Mouse (Mus musculus) neural tube, embryonic 14.5 days (tissue): ENCODE results near the gene Macf1. TPM values are rescaled to one million over a fixed set of nuclear protein-coding genes. Genes with fewer than 3 reads are reported as not detected.
"Not testable (repeated sequence)": the region's sequence is repeated elsewhere in the genome, so short reads cannot be mapped to it uniquely, and the experiment has no call there.

Source experiments
- ATAC-seq: fragments of 200-750 bp; cut with Nextera tagmentation; 2 replicates; pipeline ENCODE4 v1.8.0; 2017; ENCODE audit warnings: low read depth, mild to moderate bottlenecking, moderate TSS enrichment, moderate library complexity
- H3K27ac ChIP-seq: fragments of 300-500 bp; sonication (generic); 2 replicates; pipeline ENCODE4 v1.5.1; 2014; ENCODE audit warnings: low read depth, mild to moderate bottlenecking, control low read depth, low read length, moderate library complexity, mixed read lengths
- H3K27me3 ChIP-seq: fragments of 300-500 bp; sonication (generic); 2 replicates; pipeline ENCODE4 v1.6.1; 2014; ENCODE audit warnings: low read length; ENCODE audit not compliant: control insufficient read depth, insufficient read depth
- H3K36me3 ChIP-seq: fragments of 300-500 bp; sonication (generic); 2 replicates; pipeline ENCODE4 v1.6.1; 2014; ENCODE audit warnings: low read length, mixed read lengths; ENCODE audit not compliant: control insufficient read depth, insufficient read depth
- H3K4me1 ChIP-seq: fragments of 300-500 bp; sonication (generic); 2 replicates; pipeline ENCODE4 v1.6.1; 2014; ENCODE audit warnings: low read length; ENCODE audit not compliant: control insufficient read depth, insufficient read depth
- H3K4me2 ChIP-seq: fragments of 300-500 bp; sonication (generic); 2 replicates; pipeline ENCODE4 v1.6.1; 2014; ENCODE audit warnings: mild to moderate bottlenecking, low read depth, low read length, control low read depth
- H3K4me3 ChIP-seq: fragments of 300-500 bp; sonication (generic); 2 replicates; pipeline ENCODE4 v1.5.1; 2014; ENCODE audit warnings: low read depth, low read length, control low read depth, mixed read lengths
- H3K9ac ChIP-seq: fragments of 300-500 bp; sonication (generic); replicated peaks from 2 replicates; pipeline ENCODE4 v1.6.1; 2014; ENCODE audit warnings: low read depth, mild to moderate bottlenecking, control low read depth, low read length, mixed read lengths
- H3K9me3 ChIP-seq: fragments of 300-500 bp; sonication (generic); 2 replicates; pipeline ENCODE4 v1.6.1; 2016; ENCODE audit warnings: low read length; ENCODE audit not compliant: control insufficient read depth
- WGBS: fragments of 180-500 bp; shearing (Covaris S2); extraction: QIAGEN DNeasy Blood & Tissue Kit; methylation state at CpG from one replicate; pipeline ENCODE4 v1.1.7; 2014; 5-methylcytosine and 5-hydroxymethylcytosine counted together
- polyA plus RNA-seq: library from polyadenylated mRNA; unstranded; fragments of >200 nt; fragmentation: Nextera tagmentation; extraction: Ambion mirVana; gene quantifications from 2 replicates; pipeline ENCODE4 v1.2.1, GENCODE M21; 2014

The Macf1 gene
- polyA plus RNA-seq, 1 experiment from 2014 or later, result 144 TPM

DNA sequence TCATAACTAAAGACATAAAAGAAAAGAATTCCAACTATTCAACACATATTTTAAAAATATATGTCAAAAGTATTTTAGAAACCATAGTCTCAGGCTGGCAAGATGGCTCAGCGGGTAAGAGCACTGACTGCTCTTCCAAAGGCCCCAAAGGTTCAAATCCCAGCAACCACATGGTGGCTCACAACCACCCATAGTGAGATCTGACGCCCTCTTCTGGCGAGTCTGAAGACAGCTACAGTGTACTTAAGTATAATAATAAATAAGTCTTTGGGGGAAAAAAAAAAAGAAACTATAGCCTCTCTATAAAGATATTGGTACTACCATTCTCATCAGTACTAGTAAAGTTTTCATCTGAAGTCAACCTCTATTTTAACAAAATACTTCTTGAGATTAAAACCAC is 152.2 kb downstream of the Macf1 start:
- no peaks in the 10 kb centered on the region for H3K9me3 ChIP-seq
- peaks cover 22% of the 10 kb centered on the region for H3K4me1 ChIP-seq
- H3K4me2 ChIP-seq, result no peak overlapping the region
- 42% methylated on average over 3 of the region's 3 CpGs for WGBS
- ATAC-seq, result no peak
- H3K4me3 ChIP-seq, result no peak overlapping the region
- no peaks in the 10 kb centered on the region for H3K36me3 ChIP-seq
- H3K27ac ChIP-seq, result no peak overlapping the region
- H3K27me3 ChIP-seq, result no peaks in the 10 kb centered on the region
- no peak overlapping the region for H3K9ac ChIP-seq

DNA sequence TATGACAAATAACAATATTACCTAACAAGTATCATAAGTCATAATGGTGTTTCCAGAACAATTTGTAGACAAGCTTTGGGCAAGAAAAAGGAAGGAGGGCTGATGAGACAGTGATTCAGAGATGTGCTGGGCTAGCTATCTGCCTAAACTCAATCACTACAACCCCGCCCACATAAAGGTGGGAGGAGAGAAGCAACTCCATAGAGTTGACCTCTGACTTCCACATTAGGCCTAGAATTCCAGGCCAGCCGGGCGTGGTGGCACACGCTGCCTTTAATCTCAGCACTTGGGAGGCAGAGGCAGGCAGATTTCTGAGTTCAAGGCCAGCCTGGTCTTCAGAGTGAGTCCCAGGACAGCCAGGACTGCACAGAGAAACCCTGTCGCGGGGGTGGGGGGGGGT is 153.2 kb downstream of the Macf1 start:
- Histone ChIP-seq H3K9ac (no peak overlapping the region), H3K36me3 (no peaks in the 10 kb centered on the region), H3K27ac (no peak overlapping the region), H3K4me3 (no peak overlapping the region), H3K4me1 (peaks cover 25% of the 10 kb centered on the region), H3K9me3 (no peaks in the 10 kb centered on the region), H3K4me2 (no peak overlapping the region), H3K27me3 (no peaks in the 10 kb centered on the region)
- no peak for ATAC-seq
- WGBS, result 96% methylated on average over 6 of the region's 6 CpGs

DNA sequence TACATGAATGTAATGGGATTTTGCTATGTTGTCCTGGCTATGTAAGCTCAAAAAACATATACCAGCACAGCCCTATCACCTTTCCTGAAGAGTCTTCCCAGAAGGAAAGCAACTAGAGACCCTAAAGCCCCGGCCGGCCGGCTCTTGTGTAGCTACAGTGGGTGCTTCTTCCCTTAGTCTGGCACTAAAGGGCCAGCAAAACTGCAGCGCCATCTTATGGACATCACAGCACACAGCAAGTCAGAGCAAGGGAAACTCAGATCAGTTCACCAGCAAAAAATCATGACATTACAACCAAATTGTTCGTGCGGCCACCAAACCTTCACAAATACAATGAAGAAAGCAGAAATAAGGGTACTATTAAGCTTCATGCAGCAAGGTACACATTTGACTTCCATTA is 154.9 kb downstream of the Macf1 start:
- peaks cover 35% of the 10 kb centered on the region for H3K4me1 ChIP-seq
- ATAC-seq, result no peak

DNA sequence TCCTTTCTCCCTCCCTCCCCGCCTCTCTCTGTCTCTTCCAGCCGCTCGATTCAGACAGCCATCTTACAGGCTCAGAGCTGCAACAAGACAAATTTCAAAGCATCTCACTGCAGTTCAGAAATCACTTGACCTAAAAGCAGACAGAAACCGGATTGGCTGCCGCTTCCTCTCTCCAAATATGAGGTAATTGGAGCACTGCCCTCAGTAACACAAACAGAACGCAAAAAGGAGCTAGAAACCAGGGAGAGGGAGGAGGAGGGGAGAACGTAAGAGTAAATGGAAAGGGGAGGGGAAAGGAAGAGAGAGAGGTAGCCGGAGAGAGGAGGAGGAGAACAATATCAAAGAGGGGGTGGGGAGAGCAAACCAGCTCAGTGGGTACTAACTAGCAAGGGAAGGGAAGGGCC is 156.6 kb downstream of the Macf1 start:
- ATAC-seq, result peak; percentile 65
- WGBS, result 4% methylated on average over 8 of the region's 8 CpGs

More for the DNA sequence above, 154.9 kb downstream of the Macf1 start:
- Histone ChIP-seq H3K9me3 (no peaks in the 10 kb centered on the region), H3K9ac (no peak overlapping the region; the same call in 1 of the 2 replicates), H3K27me3 (no peaks in the 10 kb centered on the region), H3K27ac (peak overlapping the region; percentile 25; the same call in 1 of the 2 replicates), H3K4me2 (no peak overlapping the region), H3K4me3 (no peak overlapping the region), H3K36me3 (no peaks in the 10 kb centered on the region)
- WGBS, result 47% methylated on average over 6 of the region's 6 CpGs

DNA sequence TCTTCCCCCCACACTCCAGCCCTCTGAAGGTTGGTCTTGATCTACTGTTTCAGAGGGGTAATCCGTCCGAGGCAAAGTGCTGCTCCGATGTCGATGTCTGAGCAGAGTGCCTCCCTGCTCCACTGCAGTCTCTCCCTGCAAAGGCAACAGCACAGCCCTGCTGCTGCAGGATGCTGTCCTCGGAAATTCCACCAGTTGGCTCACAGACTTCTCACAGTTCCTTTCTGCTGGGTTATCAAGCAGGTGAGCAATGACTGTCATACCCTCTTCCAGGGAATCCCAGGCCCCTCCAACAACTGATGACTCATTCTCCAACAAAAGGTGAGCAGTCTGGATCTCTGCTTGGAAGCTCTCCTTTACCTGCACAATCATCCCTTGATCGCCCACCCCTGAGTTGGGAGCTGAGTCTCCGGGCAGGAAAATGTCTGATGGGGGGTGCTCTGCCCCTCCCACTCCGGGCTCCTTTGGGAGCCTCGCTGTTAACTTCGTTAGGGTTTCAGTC is 157.3 kb downstream of the Macf1 start:
- ATAC-seq, result peak; percentile 36; the same call in 1 of the 2 replicates
- no peaks in the 10 kb centered on the region for H3K36me3 ChIP-seq
- H3K27me3 ChIP-seq, result no peaks in the 10 kb centered on the region
- H3K4me2 ChIP-seq, result peak overlapping the region; percentile 55
- H3K9ac ChIP-seq, result peak overlapping the region; percentile 51
- H3K4me3 ChIP-seq, result peak overlapping the region; percentile 29
- H3K27ac ChIP-seq, result peak overlapping the region; percentile 85
- H3K9me3 ChIP-seq, result no peaks in the 10 kb centered on the region
- peaks cover 47% of the 10 kb centered on the region for H3K4me1 ChIP-seq
- 37% methylated on average over 10 of the region's 10 CpGs for whole genome bisulfite sequencing

More for the DNA sequence above, 156.6 kb downstream of the Macf1 start:
- peak overlapping the region; percentile 85 for H3K27ac ChIP-seq
- peak overlapping the region; percentile 55 for H3K4me2 ChIP-seq
- peak overlapping the region; percentile 51 for H3K9ac ChIP-seq
- H3K9me3 ChIP-seq, result no peaks in the 10 kb centered on the region
- peak overlapping the region; percentile 29 for H3K4me3 ChIP-seq
- no peaks in the 10 kb centered on the region for H3K27me3 ChIP-seq
- H3K36me3 ChIP-seq, result no peaks in the 10 kb centered on the region
- peaks cover 45% of the 10 kb centered on the region for H3K4me1 ChIP-seq

DNA sequence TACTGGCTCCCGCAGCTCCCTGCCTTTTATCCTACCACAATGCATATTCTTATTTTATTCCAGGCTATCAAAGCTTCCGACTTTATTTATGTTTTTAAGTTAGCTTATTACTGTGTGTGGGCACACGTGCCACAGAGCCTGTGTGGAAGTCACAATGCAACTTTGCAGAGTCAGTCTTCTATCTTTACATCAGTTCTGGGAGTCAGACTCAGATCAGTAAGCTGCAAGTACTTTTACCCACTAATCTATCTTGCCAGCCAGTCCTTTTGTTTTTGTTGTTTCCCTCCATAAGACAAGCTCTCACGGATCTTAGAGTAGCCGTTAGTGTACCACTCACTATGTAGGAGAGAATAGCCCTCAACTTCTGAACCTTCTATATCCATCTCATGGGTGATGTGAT is 159.4 kb downstream of the Macf1 start:
- Histone ChIP-seq H3K27me3 (no peaks in the 10 kb centered on the region), H3K4me1 (peaks cover 47% of the 10 kb centered on the region), H3K4me2 (peak overlapping the region; percentile 55; the same call in 1 of the 2 replicates), H3K27ac (no peak overlapping the region), H3K9me3 (no peaks in the 10 kb centered on the region), H3K9ac (no peak overlapping the region), H3K36me3 (no peaks in the 10 kb centered on the region), H3K4me3 (no peak overlapping the region)
- ATAC-seq, result no peak
- WGBS, result 84% methylated on average over 5 of the region's 5 CpGs

DNA sequence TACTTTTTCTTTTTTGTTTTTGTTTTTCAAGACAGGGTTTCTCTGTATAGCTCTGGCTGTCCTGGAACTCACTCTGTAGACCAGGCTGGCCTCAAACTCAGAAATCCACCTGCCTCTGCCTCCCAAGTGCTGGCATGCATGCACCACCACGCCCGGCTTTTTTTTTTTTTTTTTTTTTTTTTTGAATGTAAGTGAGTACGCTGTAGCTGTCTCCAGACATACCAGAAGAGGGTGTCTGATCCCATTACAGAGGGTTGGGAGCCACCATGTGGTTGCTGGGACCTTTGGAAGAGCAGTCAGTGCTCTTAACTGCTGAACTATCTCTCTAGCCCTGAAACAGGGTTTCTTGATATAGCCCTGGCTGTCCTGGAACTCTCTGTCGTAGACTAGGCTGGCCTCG is 164.0 kb downstream of the Macf1 start:
- H3K4me3 ChIP-seq, H3K27me3 ChIP-seq, H3K36me3 ChIP-seq, H3K9me3 ChIP-seq, H3K9ac ChIP-seq, H3K27ac ChIP-seq, H3K4me2 ChIP-seq, ATAC-seq: not testable (repeated sequence)
- 87% methylated on average over 5 of the region's 5 CpGs for WGBS
- peaks cover 20% of the 10 kb centered on the region for H3K4me1 ChIP-seq

DNA sequence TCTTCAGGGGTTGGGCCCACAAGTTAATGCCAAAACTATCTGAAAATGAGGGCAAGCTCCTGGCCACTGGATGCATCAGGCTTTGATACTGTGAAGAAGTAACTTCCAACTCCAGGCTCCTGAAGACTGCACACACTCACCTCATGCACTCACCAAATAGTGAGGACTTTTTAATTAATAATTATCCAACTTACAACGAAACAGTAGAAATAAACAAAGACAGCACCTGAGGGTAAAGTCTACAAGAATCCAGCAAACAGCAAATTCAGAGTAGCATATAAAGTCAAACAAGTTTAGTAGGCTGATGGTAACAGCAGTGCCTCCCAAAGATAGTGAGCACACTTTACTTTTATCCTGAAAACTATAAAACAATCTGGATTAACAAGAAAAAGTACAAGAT is 168.5 kb downstream of the Macf1 start:
- H3K27ac ChIP-seq, result no peak overlapping the region
- ATAC-seq, result no peak
- H3K36me3 ChIP-seq, result peaks cover 17% of the 10 kb centered on the region
- H3K4me1 ChIP-seq, result no peaks in the 10 kb centered on the region
- 87% methylated on average over 1 of the region's 1 CpGs for WGBS
- no peak overlapping the region for H3K4me2 ChIP-seq
- no peaks in the 10 kb centered on the region for H3K27me3 ChIP-seq
- no peak overlapping the region for H3K9ac ChIP-seq
- no peaks in the 10 kb centered on the region for H3K9me3 ChIP-seq
- H3K4me3 ChIP-seq, result no peak overlapping the region

DNA sequence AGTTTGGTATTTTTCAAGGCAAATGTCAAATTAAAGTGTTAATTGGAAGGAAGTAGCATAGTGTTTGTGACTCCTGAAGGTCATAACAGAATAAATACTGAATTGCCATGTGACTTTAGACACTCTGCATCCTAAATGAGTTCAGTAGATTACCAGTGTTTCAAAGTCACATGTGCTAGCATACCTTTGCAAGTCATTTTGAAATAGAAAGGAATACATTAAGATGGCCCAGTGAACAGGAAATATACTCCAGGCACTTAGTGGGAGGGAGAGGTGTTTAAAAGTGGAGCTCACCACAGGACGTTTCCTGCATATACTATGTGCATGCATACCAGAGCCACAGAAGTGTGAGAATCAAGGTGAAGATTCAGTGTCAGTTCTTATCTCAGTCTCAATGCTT is 174.0 kb downstream of the Macf1 start:
- H3K9ac ChIP-seq, result no peak overlapping the region
- H3K4me3 ChIP-seq, result no peak overlapping the region
- H3K4me2 ChIP-seq, result no peak overlapping the region
- no peak for ATAC-seq
- H3K27me3 ChIP-seq, result no peaks in the 10 kb centered on the region
- WGBS, result 59% methylated on average over 1 of the region's 1 CpGs
- no peak overlapping the region for H3K27ac ChIP-seq
- H3K4me1 ChIP-seq, result no peaks in the 10 kb centered on the region
- H3K36me3 ChIP-seq, result peaks cover 59% of the 10 kb centered on the region
- H3K9me3 ChIP-seq, result no peaks in the 10 kb centered on the region
